Mouse (Mus musculus) activated CD4-positive, CD25-positive, alpha-beta regulatory T cell, adult 9 weeks (primary cell): Measurements from ENCODE around the gene Clstn3. TPM values are rescaled to one million over a fixed set of nuclear protein-coding genes. Genes with fewer than 3 reads are reported as not detected.

Experiments
- polyA plus RNA-seq: library from polyadenylated mRNA; unstranded; fragments of 100-300 nt; shearing (Covaris generic); gene quantifications from one replicate; pipeline ENCODE4 v1.2.1, GENCODE M21; 2017

Gene Clstn3
- 0.10 TPM for polyA plus RNA-seq

GRCm38 (mm10) chr6:124464305-124465271, at the start of gene Clstn3:
Clstn3 (minus strand) TSS chr6:124464794.

GRCm38 (mm10) chr6:124512355-124512836, 47.8 kb upstream of the Clstn3 start, which contains the start of gene C1ra:
C1ra (plus strand) TSS chr6:124512405.

GRCm38 (mm10) chr6:124492842-124493561, 28.4 kb upstream of the Clstn3 start, which contains the start of gene C1rl:
C1rl (plus strand) TSS chr6:124493113.

GRCm38 (mm10) chr6:124414927-124415325, 49.7 kb downstream of the Clstn3 start, which contains the start of gene Pex5:
Pex5 (minus strand) TSS chr6:124415067.

Other genes with a start within 250 kb of the Clstn3 start
- gene Vmn2r27, start 232.9 kb downstream of the Clstn3 start, polyA plus RNA-seq = not detected
- 0.66 TPM for gene Cd163, start 160.1 kb downstream of the Clstn3 start, polyA plus RNA-seq
- 36.3 TPM for gene Pex5, start 49.7 kb downstream of the Clstn3 start, polyA plus RNA-seq
- not detected for gene C1rl, start 28.3 kb upstream of the Clstn3 start, polyA plus RNA-seq
- gene C1ra, start 47.6 kb upstream of the Clstn3 start, polyA plus RNA-seq = 0.20 TPM
- not detected for gene C1s1, start 77.6 kb upstream of the Clstn3 start, polyA plus RNA-seq
- gene C1rb, start 105.5 kb upstream of the Clstn3 start, polyA plus RNA-seq = not detected
- gene C1s2, start 171.3 kb upstream of the Clstn3 start, polyA plus RNA-seq = not detected
- 58.7 TPM for gene Lpcat3, start 198.2 kb upstream of the Clstn3 start, polyA plus RNA-seq
- gene Emg1, start 247.4 kb upstream of the Clstn3 start, polyA plus RNA-seq = 302 TPM
- 191 TPM for gene Phb2, start 247.5 kb upstream of the Clstn3 start, polyA plus RNA-seq